Mouse (Mus musculus) right cerebral cortex, postnatal 10 days (tissue): ENCODE results near the gene Itga7.

Source experiments
- DNase-seq, 2 experiments: peaks; one replicate each; pipeline ENCODE4 v3.0.0; 2021; ENCODE audit warnings: low spot score in 2 of 2

Gene Itga7

GRCm38 (mm10) chr10:128933574-128933973 is at the start of gene Itga7:
Itga7 (plus strand) TSS chr10:128933818.
- DNase-seq, result peak in 1 of 2 experiments; percentile 43

- DNase-seq, result no peak
Observed at GRCm38 (mm10) chr10:128888941-128889827, 44.4 kb upstream of the Itga7 start.

- DNase-seq, result no peak
Observed at GRCm38 (mm10) chr10:128889846-128890245, 43.8 kb upstream of the Itga7 start.

GRCm38 (mm10) chr10:128890383-128891295 is 43.0 kb upstream of the Itga7 start:
- peak in 1 of 2 experiments; percentile 35 for DNase-seq

- peak; percentile 83 to 86 for DNase-seq
Observed at GRCm38 (mm10) chr10:128891296-128892094, 42.1 kb upstream of the Itga7 start, which contains the start of gene Gdf11. Gdf11 (minus strand) TSS chr10:128891718.

- no peak for DNase-seq
Observed at GRCm38 (mm10) chr10:128892246-128892645, 41.4 kb upstream of the Itga7 start.

GRCm38 (mm10) chr10:128895437-128895836 is 38.2 kb upstream of the Itga7 start:
- DNase-seq, result peak; percentile 82 to 83

- DNase-seq, result peak; percentile 81 to 85
Observed at GRCm38 (mm10) chr10:128895952-128896693, 37.5 kb upstream of the Itga7 start.

- DNase-seq, result no peak
Observed at GRCm38 (mm10) chr10:128896807-128897206, 36.8 kb upstream of the Itga7 start.

- DNase-seq, result peak in 1 of 2 experiments; percentile 45
Observed at GRCm38 (mm10) chr10:128897501-128897900, 36.1 kb upstream of the Itga7 start.

- no peak for DNase-seq
Observed at GRCm38 (mm10) chr10:128899759-128900490, 33.7 kb upstream of the Itga7 start.

- DNase-seq, result no peak
Observed at GRCm38 (mm10) chr10:128900698-128901097, 32.9 kb upstream of the Itga7 start, which contains the start of gene Cd63. Cd63 (plus strand) TSS chr10:128900989.

GRCm38 (mm10) chr10:128901409-128901808 is 32.2 kb upstream of the Itga7 start:
- DNase-seq, result no peak

- DNase-seq, result no peak
Observed at GRCm38 (mm10) chr10:128902409-128902988, 31.1 kb upstream of the Itga7 start.

GRCm38 (mm10) chr10:128904812-128905211 is 28.8 kb upstream of the Itga7 start:
- DNase-seq, result no peak

- DNase-seq, result no peak
Observed at GRCm38 (mm10) chr10:128908778-128909448, 24.7 kb upstream of the Itga7 start.

- peak; percentile 79 to 85 for DNase-seq
Observed at GRCm38 (mm10) chr10:128909567-128910028, 24.0 kb upstream of the Itga7 start.

- peak; percentile 78 to 83 for DNase-seq
Observed at GRCm38 (mm10) chr10:128910066-128910841, 23.4 kb upstream of the Itga7 start.
